Mouse (Mus musculus): ENCODE measurements around the gene Zcchc24. TPM values are rescaled to one million over a fixed set of nuclear protein-coding genes. Genes with fewer than 3 reads are reported as not detected.

The Zcchc24 gene
- total RNA-seq, 2 experiments from 2014 or later = 18.4 to 30.0 TPM

- no peak for DNase-seq (ENCODE audit: low spot score in 2 of 2)
These were observed 43.8 kb downstream of the Zcchc24 start for GRCm38 (mm10) chr14:25725032-25725497.

GRCm38 (mm10) chr14:25720962-25721707, 47.7 kb downstream of the Zcchc24 start:
- no peak for DNase-seq (ENCODE audit: low spot score in 2 of 2)

GRCm38 (mm10) chr14:25719371-25719770, 49.5 kb downstream of the Zcchc24 start:
- DNase-seq (ENCODE audit: low spot score in 2 of 2) = no peak

GRCm38 (mm10) chr14:25718471-25718870, 50.4 kb downstream of the Zcchc24 start:
- no peak for DNase-seq (ENCODE audit: low spot score in 2 of 2)

GRCm38 (mm10) chr14:25717718-25718117, 51.1 kb downstream of the Zcchc24 start:
- no peak for DNase-seq (ENCODE audit: low spot score in 2 of 2)

- DNase-seq (ENCODE audit: low spot score in 2 of 2) = no peak
These were observed 52.3 kb downstream of the Zcchc24 start for GRCm38 (mm10) chr14:25716528-25716927.

GRCm38 (mm10) chr14:25713443-25713842, 55.4 kb downstream of the Zcchc24 start:
- DNase-seq (ENCODE audit: low spot score in 2 of 2) = no peak

GRCm38 (mm10) chr14:25711602-25712001, 57.2 kb downstream of the Zcchc24 start:
- DNase-seq (ENCODE audit: low spot score in 2 of 2) = no peak

- no peak for DNase-seq (ENCODE audit: low spot score in 2 of 2)
These were observed 57.7 kb downstream of the Zcchc24 start for GRCm38 (mm10) chr14:25711177-25711576.

GRCm38 (mm10) chr14:25710681-25711080, 58.2 kb downstream of the Zcchc24 start:
- no peak for DNase-seq (ENCODE audit: low spot score in 2 of 2)

GRCm38 (mm10) chr14:25710073-25710472, 58.8 kb downstream of the Zcchc24 start:
- no peak for DNase-seq (ENCODE audit: low spot score in 2 of 2)

- no peak for DNase-seq (ENCODE audit: low spot score in 2 of 2)
These were observed 59.9 kb downstream of the Zcchc24 start for GRCm38 (mm10) chr14:25708917-25709316.

GRCm38 (mm10) chr14:25708451-25708850, 60.4 kb downstream of the Zcchc24 start:
- peak in 1 of 2 experiments; percentile 26 for DNase-seq (ENCODE audit: low spot score in 2 of 2)

GRCm38 (mm10) chr14:25707691-25708181, 61.1 kb downstream of the Zcchc24 start:
- DNase-seq (ENCODE audit: low spot score in 2 of 2) = peak; percentile 36 to 50

- no peak for DNase-seq (ENCODE audit: low spot score in 2 of 2)
These were observed 66.9 kb downstream of the Zcchc24 start for GRCm38 (mm10) chr14:25701986-25702385.

- no peak for DNase-seq (ENCODE audit: low spot score in 2 of 2)
These were observed 72.5 kb downstream of the Zcchc24 start for GRCm38 (mm10) chr14:25696356-25696755.

GRCm38 (mm10) chr14:25695059-25695458, 73.8 kb downstream of the Zcchc24 start:
- DNase-seq (ENCODE audit: low spot score in 2 of 2) = no peak

GRCm38 (mm10) chr14:25694569-25694897, 74.3 kb downstream of the Zcchc24 start:
- no peak for DNase-seq (ENCODE audit: low spot score in 2 of 2)

GRCm38 (mm10) chr14:25693888-25694568, 74.8 kb downstream of the Zcchc24 start, which contains the start of gene Ppif:
Gene Ppif (plus strand): TSS chr14:25694154.
- peak; percentile 99 to 100 for DNase-seq (ENCODE audit: low spot score in 2 of 2)

GRCm38 (mm10) chr14:25693271-25693887, 75.5 kb downstream of the Zcchc24 start:
- no peak for DNase-seq (ENCODE audit: low spot score in 2 of 2)

GRCm38 (mm10) chr14:25686983-25687901, 81.6 kb downstream of the Zcchc24 start:
- no peak for DNase-seq (ENCODE audit: low spot score in 2 of 2)

All from adrenal gland, adult 18-20 months (tissue).